Mouse (Mus musculus): ENCODE measurements around the gene Galp.

Galp gene

DNA sequence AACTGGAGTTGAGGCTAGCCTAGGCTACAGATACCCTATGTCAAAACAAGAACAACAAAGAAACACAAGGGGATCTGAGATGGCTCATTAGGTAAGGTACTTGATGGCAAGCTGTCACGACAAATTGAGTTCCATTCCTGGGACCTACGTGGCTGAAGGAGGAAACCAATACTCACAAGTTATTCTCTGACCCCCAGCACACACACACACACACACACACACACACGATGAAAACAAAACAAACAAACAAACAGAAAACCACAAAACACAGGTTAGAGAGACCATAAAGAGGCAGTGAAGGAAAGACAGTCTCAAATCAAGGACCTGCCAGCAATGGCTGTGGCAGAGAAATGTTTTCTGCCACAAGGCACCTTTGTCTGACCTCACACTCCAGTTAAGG is at the start of gene Galp:
Gene Galp (plus strand): TSS at position 301 of the 400 bp plus-strand sequence.
- no peak for DNase-seq

DNA sequence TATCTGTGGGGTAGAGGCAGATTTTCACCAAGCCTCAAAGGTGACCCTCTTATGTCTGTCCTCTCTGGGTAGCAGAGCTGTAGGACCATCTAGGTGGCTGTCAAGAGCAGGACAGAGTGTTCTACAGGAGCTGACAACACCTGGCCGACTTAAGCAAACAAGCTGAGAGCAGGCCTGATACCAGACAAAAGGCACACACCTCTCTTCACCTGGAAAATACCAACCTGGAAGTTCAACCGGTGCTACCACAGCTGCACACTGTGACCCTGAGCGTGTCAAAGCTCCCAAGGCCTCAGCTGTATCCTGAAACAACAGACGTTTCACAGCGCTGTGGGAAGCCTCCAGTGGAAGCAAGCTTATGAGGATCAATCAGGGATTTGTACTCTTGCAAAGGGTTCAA is 49.2 kb upstream of the Galp start:
- DNase-seq = no peak

DNA sequence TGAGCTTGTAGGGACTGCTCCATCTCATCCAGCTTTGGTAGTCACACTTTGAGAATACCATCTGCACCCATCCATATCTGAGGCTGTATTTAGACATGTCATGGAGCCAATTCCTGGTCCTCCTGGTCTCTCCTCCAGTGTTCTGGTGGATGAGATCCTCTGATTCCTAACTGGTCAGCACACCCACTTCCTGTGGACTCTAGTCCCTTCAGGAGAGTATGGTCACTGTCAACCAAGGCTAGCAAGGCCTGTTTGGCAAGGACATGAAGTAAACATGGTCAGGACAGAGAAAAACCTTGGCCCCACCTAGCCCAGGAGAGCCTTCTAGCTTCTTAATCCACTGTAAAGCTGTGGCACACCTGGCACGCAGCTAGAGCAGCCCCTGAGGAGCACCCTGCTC is 45.6 kb upstream of the Galp start:
- no peak for DNase-seq

DNA sequence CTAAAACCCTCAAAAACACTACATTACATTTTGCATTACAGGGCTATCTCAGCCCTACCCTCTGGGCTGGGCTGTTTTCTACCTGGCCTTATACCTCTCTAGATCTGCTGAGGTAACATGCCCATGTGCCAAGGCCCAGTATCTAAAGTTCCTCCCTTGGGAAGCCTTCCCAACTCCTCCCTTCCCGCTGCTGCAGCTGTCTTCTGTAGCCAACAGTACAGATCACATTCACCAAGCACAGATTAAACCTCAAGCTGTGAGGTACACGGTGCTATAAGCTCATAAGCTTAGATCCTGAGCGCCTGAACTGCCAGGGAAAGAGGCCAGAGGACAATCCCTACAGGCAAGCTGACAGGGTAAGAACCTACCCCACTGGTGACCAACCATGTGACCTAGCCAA is 44.9 kb upstream of the Galp start:
- DNase-seq = no peak

DNA sequence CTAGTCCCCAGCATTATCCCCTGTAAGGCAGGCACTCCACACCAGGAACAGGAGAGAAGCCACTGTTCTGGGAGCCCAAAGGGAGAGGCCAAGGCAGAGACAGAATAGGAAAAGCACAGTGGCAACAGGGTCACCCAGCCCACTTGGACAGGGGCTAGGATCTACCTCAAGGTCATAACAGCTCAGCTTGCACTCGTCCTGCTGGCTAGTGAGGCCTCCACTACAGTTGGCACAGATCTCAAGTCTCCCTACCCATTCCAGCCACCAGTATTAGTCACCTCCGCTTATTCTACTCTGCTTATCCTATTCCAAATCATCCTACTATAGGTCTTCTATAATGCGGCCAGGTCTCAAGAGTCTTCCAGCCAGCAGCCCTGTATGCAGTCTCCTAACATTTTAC is 43.8 kb upstream of the Galp start:
- DNase-seq = no peak

DNA sequence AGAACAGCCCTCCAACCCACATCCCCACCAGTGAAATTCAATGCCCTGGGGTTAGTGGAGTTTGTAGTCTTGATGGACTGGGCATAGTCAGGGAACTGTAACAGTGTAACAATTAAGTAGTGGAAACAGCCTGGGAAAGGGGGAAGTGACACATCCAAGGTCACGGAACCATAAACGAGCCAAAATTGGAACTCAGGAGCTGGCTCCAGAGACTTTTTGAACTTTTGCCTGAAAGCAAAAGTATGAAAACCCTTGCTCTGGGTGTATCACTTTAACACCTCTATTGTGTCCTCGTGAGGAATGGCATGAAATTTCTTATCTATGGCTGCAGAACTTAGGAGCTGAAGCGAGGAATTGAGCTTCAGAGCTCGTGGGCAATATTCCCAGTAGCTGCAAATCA is 42.7 kb upstream of the Galp start:
- DNase-seq = no peak

DNA sequence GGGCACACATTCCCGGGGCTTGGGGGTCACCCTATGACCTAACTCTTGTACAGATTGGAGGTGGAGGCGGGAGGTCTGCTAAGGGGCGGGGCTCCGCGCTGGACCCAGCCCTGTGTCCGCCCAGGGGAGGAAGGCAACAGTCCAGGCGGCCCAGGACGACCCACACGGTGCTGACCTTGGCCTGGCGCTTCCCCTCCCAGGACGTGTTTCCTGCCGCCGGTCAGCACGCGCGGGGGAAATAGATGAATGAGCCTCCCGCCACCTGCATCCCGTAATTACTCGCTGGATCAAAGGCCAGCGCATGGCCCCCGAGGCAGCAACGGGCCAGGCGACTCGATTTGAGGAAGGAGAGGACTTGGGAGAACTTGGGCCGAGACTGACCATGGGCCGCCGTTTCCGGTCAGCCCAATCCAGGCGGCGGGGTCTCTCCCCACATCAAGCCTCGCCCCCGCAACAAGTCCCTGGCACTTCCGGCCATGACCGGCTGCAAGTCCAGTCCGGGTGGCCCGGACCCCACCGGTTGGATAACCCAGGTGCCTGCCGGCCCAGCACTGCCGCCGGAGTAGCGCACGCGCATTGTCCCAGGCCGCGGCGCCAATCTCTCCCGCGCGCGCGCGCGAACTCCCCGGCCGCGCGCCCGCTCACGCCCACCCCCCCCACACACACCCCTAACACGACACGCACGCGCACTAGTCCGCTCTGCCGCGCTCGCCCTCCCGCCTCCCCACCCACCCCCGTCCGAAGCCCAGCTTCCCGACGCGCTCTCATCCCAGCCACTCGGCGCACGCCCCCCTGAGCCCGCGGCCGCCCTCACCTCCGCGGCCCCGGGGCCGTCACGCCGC is 41.6 kb upstream of the Galp start:
- DNase-seq = peak; percentile 89

DNA sequence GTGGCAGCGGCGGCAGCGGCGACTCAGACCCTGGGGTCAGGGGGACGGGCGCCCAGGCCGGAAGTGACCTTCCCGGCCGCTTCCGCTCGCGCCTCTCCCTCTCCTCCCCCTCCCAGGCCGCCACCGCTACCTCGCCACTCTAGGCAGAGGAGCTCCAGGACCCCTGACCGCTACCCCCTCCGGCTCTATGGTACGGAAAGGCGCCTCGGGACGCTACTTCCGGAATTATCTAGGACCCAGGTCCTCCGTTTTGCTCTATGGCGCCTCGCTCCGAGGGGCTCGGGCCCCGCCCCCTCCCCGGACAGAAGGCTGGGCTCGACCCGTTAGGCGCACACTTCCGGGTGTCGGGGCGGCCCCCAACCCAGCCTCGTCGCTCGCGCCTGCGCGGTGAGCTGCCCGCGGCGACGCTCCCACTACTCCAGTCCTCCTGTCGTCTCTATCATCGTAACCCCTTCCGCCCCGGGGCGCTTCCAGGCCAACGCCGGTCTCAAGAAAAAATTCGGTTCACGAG is 40.9 kb upstream of the Galp start, which contains the start of gene Zfp787:
Gene Zfp787 (minus strand): TSS at position 97 of the 511 bp plus-strand sequence.
- DNase-seq = peak; percentile 97

DNA sequence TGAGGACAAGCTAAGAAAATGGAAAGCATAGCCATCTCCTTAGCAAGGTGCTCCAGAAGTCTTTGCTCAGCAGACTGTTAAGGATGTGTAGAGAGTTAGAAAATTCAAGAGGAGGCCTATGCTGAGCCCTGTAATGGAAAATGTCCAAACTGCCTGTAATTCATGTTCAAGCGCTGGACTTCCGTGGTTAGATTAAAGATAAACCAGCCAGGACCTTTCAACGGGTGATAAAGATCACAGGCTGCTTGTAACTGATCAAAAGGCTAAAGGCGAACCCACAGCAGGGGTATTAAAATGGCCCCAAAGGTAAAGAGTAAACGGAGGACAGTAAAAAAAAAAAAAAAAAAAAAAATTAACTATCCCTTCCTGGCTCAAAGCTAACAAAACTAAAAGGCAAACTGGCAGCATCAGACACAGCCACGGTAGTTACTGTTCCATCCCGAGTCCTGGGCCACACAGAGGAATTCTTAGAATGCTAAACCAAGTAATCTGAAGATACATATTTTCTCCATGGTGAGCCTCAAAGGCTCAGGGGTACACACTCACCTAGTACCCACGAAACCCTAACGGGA is 39.9 kb upstream of the Galp start:
- DNase-seq = peak; percentile 60

DNA sequence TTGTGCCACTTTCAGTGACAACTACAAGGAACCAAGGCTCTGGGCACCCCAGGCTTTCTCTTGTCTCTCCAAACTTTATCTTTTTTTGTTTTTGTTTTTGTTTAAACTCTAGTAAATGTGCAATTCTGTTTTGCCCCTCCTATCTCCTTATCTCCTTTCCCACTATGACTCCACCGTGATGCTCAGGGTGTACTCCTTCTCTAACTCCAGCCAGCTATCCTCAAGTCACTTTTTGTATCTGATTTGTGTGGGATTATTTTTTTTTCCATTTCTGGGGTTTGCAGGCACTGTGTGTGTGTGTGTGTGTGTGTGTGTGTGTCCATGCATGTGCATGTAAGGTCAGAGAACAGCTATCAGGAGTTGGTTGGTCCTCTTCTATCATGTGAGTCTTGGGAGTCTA is 39.4 kb upstream of the Galp start:
- no peak for DNase-seq

DNA sequence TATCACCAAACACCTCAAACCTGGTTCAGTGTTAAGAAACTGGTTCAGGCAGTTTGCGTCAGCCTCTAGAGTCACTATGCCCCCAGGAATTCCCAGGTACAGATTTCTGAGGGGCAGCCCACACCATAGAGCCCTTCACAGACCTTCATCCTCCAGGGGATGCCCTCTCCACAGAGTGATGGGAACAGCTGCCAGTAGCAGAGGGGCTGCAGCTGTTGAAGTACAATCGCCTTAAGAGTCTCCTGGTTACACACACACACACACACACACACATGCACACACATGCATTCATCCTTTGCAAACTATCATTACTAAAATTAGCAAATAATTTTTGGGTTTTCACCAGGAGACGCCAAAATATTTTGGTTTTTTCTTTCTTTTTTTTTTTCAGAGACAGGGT is 37.3 kb upstream of the Galp start:
- no peak for DNase-seq

DNA sequence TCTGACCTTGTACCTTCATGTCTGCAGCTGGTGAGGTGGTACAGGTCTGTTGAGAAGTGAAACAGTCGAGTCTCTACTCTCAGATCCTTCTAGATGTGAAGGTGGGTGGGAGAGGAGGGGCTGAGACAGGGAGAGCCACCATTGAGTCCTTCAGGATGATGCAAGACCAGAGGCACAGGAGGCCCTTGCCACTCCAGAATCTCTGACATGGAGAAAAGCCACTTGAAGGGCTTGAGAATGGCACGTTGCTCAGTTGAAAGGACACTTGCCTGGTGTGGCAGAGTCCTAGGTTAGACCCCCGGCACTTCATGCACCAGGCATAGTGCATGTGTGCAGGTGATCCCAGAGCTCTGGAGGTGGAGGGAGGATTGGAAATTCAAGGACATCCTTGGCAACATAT is 35.3 kb upstream of the Galp start:
- DNase-seq = no peak

DNA sequence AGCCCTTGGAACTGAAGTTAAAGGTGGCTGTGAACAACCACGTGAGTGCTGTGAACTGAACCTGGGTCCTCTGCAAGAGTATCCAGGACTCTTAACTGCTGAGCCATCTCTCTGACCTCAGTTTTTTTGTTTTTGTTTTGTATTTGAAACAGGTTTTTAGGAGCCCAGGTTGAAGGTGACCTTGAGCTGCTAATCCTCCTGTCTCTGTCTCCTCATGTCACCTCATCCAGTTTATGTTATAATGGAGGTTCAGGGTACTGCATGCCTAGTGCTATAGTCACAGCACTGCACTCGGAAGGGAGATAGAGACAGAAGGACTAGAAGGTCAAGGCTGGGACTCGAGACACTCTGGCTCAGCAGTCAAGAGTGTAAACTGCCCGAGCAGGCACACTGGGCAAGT is 34.7 kb upstream of the Galp start:
- DNase-seq = no peak

DNA sequence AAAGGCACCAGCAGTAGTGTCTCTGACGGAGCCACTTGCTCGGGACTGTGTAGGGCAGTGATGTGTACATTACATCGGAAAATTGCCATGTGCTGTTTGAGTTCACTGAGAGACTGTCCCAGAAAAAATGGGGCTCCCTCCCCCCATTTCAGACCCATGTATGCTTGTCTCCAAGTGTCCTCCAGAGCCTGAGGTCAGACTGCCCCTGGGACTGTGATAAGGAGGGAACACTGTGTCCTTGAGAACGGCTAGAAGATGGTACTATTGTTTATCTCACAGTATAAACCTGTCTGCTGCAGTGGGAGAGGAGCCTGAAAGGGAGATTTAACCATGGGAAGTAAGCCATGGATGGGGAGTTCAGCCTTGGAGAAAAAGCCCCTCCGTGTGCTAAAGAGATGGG is 32.2 kb upstream of the Galp start:
- DNase-seq = no peak

DNA sequence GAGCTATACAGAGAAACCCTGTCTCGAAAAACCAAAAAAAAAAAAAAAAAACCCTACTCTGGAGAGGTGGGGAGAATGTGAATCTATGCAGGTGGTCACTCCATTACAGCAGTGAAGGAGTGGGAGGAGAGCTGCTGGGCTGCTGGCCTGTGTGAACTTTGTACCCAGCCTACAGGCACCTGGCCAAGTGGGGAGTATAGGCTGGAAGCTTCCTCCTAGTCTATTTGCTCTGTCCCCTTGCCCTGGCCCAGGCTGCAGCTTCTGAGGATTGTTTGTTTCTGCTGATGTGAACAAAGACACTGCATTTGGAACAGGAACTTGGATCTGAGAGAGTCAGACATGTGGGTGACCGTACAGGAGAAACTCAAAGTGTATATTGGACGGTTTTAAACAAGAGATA is 27.5 kb upstream of the Galp start:
- DNase-seq = peak; percentile 82

DNA sequence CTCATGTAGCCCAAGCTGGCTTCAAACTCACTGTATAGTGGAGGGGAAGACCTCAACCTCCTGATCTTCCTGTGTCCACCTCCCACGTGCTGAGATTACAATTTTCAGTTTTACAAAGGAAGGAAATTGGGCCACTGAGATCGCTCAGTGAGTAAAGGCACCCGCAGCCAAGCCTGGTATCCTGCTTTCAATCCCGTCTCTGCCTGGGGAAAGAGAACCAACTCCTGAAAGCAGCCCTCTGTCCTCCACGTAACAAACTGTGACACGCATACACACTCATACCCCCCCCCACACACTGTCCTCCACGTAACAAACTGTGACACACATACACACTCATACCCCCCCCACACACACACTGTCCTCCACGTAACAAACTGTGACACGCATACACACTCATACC is 26.5 kb upstream of the Galp start:
- DNase-seq = no peak

DNA sequence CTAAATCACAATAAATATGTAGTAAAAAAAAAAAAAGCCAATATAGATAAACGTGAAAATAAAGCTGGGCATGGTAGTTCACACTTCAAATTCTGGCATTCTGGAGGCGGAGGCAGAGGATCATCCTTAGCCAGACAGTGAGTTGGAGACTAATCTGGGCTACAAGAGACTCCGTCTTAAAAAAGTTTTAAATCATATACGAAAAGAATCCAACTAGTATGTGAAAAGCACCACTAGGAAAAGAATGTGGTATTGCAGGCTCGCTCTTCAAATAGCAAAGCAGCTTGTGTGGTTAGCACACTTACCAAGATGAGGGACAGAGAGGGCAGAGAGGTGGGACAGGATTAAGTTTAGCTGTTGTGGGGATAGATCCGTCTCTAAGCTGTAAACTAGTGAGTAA is 26.0 kb upstream of the Galp start:
- DNase-seq = no peak

DNA sequence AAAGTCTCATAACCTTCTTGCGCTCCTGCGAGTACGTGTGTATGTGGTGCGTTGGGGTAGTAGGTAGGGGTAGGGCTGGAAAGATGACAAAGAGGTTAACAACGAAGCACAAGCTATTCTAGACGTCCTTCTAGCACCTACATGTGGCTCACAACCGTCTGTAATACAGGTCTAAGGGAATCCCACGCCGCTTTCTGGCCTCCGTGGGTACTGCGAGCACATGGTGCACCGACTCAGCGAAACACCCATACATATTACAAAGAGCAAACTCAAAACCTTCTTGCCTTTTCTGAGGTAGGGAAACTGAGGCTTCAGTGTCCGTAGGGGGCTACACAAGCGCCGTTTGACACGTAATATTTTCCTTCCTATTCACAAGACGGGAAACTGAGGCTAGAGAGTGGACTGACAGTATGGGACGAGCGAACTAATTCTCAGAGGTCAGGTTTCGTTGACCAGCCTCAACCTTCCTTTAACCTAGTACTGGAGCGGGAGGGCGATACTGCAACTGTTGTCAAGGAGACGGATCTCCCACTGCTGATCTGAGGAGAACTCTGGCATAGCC is 25.4 kb upstream of the Galp start:
- peak; percentile 82 for DNase-seq

DNA sequence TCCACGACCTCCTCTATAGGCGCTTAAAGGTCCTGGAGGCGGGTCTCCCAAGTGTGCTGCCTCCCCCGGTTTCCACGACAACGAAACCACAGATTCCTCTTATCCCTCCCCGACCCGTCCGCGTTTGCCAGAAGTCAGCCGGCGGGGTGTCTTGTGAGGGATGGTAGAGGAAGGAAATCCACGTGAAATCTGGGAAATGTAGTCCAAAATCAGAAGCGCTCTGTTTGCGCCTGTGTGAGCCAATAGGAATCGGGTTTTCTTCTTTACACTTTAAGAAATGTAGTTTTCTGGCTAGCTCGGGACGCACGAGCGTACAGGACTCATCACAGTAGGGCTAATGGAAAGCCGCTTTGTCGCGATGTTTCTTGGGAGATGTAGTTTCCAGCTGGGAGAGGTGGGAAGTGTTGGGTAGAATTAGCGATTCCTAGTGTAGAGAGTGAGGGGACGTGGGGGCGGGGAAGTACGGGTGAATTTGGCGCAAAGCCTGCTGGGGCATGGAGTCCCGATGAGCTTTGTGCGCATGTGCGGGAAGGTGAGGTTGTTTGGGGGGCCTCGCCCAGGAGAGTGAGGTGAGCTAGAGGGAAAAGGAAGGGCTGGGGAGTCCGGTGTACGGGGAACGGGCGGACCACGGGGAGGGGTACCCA is 24.8 kb upstream of the Galp start, which contains the start of gene Zfp444:
Gene Zfp444 (plus strand): TSS at position 221 of the 644 bp plus-strand sequence.
- peak; percentile 99 for DNase-seq

DNA sequence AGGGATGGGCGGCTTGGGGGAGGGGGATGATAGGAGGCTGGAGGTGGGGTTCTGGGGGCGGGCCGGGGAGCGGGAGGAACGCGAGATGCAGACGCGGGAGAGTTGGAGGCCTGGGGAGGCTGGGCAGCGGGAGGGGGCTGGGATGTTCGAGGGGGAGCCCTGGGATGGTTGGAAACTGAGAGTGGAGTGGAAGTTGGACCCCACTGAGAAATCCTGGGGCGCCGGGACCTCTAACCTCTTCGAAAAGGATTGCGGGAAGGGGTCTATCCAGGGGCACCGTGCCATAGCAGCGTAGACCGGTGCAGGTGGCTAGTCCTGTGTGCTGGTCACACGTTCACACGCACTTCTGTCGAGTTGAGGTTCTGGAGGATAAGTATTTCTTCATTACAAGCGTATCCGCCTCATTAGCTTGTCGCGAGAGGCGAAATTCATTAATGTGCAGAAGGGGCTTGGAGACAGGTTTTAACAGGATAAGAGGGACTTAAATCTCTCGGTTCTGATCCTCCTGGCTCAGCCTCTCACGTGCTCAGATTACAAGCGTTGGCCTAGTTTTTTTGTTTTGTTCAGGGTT is 24.1 kb upstream of the Galp start:
- no peak for DNase-seq

DNA sequence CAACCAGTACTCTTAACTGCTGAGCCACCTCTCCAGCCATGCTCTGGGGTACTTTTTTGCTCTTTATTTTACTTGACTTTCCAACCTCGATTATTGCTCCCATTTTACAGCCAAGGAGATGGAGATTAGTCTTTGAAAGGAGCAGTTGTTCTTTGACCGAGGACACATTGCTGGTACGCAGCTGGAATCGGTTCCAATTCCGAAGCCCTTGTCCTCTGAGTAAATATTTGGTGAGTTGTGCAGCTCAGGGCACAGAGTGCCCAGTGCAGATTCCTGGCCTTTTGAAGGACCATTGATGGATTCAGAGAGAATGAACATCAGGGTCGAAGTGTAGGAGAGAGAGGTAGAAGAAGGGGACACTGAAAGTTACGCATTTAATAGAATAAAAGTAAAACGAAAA is 23.0 kb upstream of the Galp start:
- peak; percentile 59 for DNase-seq

DNA sequence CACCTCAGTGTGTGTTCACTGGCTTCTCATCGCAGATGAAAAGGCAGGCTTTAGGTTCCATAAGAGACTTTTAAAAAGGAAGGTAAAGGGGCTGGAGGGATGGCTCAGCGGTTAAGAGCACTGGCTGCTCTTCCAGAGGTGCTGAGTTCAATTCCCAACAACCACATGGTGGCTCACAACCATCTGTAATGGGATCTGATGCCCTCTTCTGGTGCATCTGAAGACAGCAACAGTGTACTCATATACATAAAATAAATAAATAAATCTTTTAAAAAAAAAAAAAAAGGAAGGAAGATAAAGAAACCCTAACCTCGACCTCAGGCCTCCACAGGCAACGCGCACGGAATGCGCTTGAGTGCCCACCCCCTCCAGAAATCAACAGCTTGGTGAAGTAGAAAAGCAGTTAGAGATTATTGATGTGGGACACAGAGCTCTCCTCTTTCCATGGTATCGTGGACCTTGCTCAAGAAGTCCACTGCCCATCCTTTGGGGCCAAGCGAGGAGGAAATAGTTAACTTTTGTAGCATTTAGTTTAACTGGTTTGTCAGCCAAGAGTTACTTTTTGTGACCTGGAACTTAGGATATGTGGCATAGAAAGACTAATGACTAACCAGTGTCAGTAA is 22.4 kb upstream of the Galp start:
- DNase-seq = peak; percentile 48

DNA sequence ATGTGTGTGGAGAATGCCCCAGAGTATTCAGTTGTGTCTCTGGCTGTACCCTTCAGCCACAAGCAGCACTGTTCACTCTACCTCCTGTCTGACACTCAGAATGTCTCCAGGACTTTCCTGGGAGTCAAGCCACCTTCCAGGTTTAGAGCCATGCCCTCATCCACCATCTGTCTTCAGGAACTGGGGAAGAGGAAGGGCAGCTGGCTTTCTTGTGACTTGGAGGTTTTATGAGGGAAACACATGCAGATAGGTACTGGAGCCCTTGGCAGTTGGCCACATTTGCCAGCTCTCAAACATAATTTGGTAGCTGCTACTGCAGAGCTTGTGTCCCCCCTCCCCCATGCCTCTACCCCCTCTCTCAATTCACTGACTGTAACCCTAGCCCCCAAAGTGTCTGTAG is 17.9 kb upstream of the Galp start:
- DNase-seq = peak; percentile 3

All from kidney, adult 18-20 months (tissue).